Mouse (Mus musculus): Measurements from ENCODE around the gene Aldh8a1.
"Not testable (repeated sequence)": the region's sequence is repeated elsewhere in the genome, so short reads cannot be mapped to it uniquely, and the experiment has no call there.

Aldh8a1 gene

DNA sequence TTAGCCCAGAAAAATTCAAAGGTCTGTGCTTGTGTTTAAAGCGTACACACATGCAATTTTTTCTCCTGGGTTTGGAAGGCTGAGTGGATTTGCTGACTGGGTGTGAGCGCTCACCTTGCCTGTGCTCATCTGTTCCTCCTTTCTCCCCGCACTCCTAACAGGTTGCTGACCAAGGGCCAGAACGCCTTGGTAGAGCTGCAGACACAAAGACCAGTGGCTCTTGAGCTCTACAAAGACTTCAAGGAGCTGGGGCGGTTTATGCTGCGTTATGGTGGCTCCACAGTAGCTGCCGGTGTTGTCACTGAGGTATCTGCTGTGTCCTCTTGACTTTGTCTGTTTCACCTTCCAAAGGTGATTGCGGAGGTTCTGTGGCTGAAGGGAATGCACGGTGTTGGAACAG, 9.6 kb upstream of the Aldh8a1 start:
- DNase-seq (ENCODE audit: low spot score) = no peak

DNA sequence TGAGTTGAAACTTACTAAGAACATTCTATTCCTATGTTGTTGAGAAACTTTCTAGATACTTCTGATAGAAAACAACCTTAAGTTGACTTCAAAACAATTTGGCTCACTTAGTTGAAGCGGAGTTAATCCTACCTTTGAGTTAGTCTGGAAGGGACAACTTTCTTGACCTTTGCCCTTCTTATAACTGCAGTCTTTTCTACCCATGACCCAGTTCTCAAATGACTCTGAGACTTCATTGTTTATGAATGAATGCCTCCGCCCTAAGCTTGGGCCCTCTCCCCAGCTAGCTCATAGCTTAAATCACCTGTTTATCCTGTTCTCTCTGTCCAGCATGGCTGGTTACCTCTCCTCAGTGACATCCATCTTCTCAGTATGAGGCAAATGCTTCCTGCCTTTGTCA, 7.5 kb upstream of the Aldh8a1 start:
- DNase-seq (ENCODE audit: low spot score) = no peak

GRCm38 (mm10) chr10:21372271-21372670, 4.8 kb upstream of the Aldh8a1 start:
- no peak for DNase-seq (ENCODE audit: low spot score)

GRCm38 (mm10) chr10:21378196-21378944, 1.3 kb downstream of the Aldh8a1 start:
- DNase-seq (ENCODE audit: low spot score) = peak; percentile 31

DNA sequence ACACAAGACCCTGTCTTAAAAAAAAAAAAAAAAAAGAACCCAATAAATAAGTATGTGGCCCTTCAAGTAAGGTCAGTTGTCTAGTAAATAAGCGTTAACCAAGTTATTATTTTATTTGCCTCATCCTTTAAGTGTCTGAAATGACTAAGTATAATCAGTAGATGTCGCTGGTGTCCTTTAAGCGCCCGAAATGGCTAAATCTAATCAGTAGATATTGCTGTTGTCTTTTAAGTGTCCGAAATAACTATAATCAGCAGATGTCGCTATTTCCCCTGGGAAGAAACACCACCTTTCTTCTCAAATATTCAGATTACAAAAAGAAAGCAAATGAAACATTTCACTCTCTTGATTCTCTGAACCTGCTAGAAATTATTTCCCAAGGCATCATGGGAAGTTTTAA, 5.8 kb downstream of the Aldh8a1 start:
- DNase-seq (ENCODE audit: low spot score) = peak; percentile 82

DNA sequence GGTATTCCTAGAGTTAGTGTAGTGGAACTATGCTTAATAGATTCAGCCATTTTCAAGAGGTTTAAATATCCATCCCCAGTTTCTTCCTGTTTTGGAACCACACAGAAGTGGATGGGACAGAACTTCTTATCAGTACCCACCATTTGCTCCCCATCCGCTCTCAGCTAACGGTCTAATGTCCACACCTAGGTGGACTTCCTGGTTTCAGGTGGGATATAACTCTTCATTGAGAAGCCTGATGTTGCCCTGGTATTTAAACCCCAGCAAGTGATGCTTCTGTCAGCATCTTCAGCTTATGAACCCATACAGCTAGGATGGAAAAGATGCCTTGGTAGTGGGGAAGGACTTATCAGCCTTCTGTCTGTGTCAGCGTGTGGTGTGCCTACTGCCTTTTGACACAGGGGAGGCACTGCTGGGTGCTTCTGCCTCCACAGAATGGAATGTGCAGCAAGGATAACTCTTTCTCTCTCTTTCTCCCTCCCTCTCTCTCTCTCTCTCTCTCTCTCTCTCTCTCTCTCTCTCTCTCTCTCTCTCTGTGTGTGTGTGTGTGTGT, 8.1 kb downstream of the Aldh8a1 start:
- no peak for DNase-seq (ENCODE audit: low spot score)

- no peak for DNase-seq (ENCODE audit: low spot score)
Measured at GRCm38 (mm10) chr10:21389075-21389474, 12.0 kb downstream of the Aldh8a1 start.

DNA sequence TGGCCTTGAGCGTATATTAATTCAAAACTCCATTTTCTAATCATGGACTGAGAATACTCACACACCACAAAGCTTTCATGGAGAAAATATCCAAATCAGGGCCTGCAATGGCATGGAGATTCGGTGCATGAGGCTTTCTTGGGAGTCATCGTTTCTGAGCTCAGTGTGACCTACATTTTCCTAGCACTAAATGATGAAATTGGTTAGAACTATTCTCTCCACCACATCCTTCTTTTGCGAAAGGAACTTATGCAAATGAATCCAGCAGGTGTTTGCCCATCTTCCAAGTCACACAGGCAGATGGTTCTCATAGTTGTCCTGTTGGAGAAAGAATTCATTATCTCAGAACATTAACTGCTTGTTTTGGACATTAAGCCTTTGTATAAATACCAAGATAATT, 13.3 kb downstream of the Aldh8a1 start:
- DNase-seq (ENCODE audit: low spot score) = no peak

DNA sequence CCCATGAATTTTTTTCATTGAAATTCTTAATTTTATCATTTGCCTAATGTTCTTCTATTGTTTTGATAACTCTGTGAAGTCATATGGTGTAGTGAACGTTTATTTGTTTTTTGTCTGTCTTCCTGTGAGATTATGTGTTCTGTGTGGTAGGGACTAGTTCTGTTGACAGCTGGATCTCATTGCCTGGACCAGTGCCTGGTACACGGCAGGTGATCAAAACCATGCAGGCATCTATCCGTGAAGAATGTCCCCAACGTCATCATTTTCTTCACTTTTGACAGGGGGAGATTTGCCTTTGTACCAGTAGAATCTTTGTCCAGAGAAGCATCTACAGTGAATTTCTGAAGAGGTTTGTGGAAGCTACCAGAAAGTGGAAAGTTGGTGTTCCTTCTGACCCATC, 14.2 kb downstream of the Aldh8a1 start:
- no peak for DNase-seq (ENCODE audit: low spot score)

- no peak for DNase-seq (ENCODE audit: low spot score)
Measured at GRCm38 (mm10) chr10:21393390-21393789, 16.3 kb downstream of the Aldh8a1 start.

GRCm38 (mm10) chr10:21395426-21396139, 18.5 kb downstream of the Aldh8a1 start:
- no peak for DNase-seq (ENCODE audit: low spot score)

GRCm38 (mm10) chr10:21398873-21399425, 21.9 kb downstream of the Aldh8a1 start:
- DNase-seq (ENCODE audit: low spot score) = not testable (repeated sequence)

GRCm38 (mm10) chr10:21399622-21400021, 22.5 kb downstream of the Aldh8a1 start:
- no peak for DNase-seq (ENCODE audit: low spot score)

DNA sequence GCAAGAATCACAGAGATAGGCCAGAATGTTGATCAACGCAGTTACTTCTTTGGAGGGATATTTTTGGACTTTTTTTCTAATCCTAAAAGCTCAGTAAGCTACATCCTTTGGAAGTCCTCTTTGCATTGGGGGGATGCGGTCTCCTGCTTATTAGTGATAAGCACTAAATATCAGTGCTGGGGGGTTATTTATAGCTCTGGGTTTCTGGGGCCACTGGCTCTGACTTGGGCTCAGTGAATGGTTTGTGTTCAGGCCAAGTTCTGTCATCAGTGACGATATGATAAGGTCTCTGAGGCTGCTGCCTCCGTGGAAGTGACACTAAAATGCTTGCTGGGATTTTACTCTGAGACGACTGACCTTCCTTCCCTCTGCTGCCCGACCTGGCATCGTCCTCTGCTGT, 22.9 kb downstream of the Aldh8a1 start:
- DNase-seq (ENCODE audit: low spot score) = no peak

GRCm38 (mm10) chr10:21400453-21400852, 23.4 kb downstream of the Aldh8a1 start:
- DNase-seq (ENCODE audit: low spot score) = no peak

DNA sequence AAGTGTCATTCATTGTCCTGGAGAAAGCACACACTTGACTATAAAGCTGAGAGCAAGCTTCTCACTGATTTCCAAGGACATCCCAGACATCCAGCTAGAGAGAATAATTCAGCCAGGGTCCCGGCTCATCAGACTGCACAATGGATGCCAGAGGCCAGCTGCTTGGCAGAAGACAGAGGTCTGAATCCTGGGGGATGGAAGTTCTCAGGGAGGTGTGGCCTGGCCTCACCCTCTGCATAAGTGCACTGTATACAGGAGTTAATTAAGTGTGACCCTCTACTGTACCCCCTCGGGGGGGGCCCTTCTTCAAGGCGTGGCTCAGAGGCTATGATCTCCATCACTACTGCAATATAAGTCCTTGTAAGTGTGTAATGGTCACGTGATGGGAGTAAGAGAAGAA, 24.2 kb downstream of the Aldh8a1 start:
- no peak for DNase-seq (ENCODE audit: low spot score)

DNA sequence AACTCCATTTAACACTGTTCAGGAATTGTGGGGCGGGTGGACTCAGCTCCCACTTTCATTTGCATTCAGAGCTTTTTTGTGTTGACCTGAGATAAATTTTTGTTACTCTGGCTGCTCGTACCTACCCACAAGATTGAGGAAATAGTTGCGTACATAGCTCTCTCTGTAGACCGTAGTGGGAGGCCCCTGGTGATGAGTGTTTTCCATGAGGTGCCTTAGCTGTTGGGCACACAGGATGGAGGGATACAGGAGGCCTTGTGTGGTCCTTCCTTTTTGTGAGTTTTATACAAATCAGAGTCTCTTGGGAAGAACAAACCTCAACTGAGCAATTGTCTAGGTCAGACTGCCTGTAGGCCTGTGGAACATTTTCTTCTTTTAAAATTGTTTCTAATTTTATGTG, 27.7 kb downstream of the Aldh8a1 start:
- no peak for DNase-seq (ENCODE audit: low spot score)

- no peak for DNase-seq (ENCODE audit: low spot score)
Measured at GRCm38 (mm10) chr10:21405707-21406534, 28.8 kb downstream of the Aldh8a1 start.

GRCm38 (mm10) chr10:21410711-21411110, 33.6 kb downstream of the Aldh8a1 start:
- no peak for DNase-seq (ENCODE audit: low spot score)

DNA sequence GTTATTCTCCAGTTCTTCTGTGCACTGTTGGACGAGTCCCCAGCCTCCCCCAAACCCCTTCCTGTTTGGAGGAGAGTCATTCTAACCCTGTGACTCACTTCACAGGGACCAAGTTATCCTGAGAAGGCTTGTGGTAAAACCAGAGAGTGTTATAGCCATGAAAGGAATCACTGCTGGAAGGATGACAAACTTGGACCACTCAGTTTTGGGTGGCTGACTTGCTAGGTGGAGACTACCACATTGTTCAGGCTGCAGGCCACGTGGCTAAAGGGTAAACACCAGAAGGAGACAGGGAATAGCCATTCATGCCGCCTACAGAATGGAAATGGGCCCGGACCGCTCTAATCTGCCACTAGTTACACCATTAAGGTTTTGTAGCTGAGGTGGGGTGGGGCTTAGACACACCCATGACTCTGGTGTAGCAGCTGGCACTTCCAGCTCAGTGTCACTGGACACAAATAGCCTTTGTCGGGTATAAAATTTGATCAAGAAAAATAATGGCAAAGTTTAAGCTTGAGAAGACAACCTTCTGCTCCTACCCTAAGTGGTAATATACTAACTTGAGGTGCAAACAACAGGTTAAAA, 34.6 kb downstream of the Aldh8a1 start:
- DNase-seq (ENCODE audit: low spot score) = no peak

DNA sequence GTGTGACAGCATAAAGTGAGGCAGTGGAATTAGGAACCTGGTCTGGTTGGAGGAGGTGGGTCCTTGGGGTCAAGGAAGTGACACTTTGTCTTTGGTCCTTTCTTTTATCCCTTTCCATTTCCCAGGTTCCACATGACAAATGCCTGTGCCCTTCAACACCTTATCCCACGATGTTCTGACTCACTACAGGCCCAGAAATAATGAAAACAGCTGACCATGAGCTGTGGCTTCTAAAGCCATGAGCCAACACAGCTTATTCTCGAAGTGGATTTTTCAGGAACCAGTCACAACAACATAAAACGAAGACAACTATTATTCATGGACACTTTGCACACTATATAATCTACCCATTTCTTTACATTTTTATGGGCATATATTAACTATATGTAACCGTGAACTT, 37.9 kb downstream of the Aldh8a1 start:
- DNase-seq (ENCODE audit: low spot score) = no peak

GRCm38 (mm10) chr10:21416184-21416583, 39.1 kb downstream of the Aldh8a1 start:
- DNase-seq (ENCODE audit: low spot score) = no peak

Data from embryo, embryonic 10.5 days (tissue).